Mouse (Mus musculus) limb, embryonic 12.5 days (tissue): ENCODE results near the gene Gm49387. TPM values are rescaled to one million over a fixed set of nuclear protein-coding genes. Genes with fewer than 3 reads are reported as not detected.
"Not testable (repeated sequence)": the region's sequence is repeated elsewhere in the genome, so short reads cannot be mapped to it uniquely, and the experiment has no call there.

Experiments used
- ATAC-seq: fragments of 200-750 bp; cut with Nextera tagmentation; 2 replicates; pipeline ENCODE4 v1.8.0; 2017; ENCODE audit warnings: low read depth, moderate TSS enrichment; ENCODE audit not compliant: insufficient number of reproducible peaks, insufficient read depth, low FRiP score, low TSS enrichment
- H3K27ac ChIP-seq: fragments of 300-500 bp; sonication (generic); 2 replicates; pipeline ENCODE4 v1.5.1; 2016; ENCODE audit warnings: mild to moderate bottlenecking, moderate library complexity
- H3K27me3 ChIP-seq: fragments of 300-500 bp; sonication (generic); 2 replicates; pipeline ENCODE4 v1.6.1; 2016; ENCODE audit warnings: mild to moderate bottlenecking, moderate library complexity
- H3K36me3 ChIP-seq: fragments of 300-500 bp; sonication (generic); 2 replicates; pipeline ENCODE4 v1.6.1; 2016; ENCODE audit warnings: mild to moderate bottlenecking, moderate library complexity
- H3K4me1 ChIP-seq: fragments of 300-500 bp; sonication (generic); replicated peaks from 2 replicates; pipeline ENCODE4 v1.6.1; 2016
- H3K4me2 ChIP-seq: fragments of 300-500 bp; sonication (generic); 2 replicates; pipeline ENCODE4 v1.6.1; 2016; ENCODE audit warnings: mild to moderate bottlenecking, moderate library complexity
- H3K4me3 ChIP-seq: fragments of 300-500 bp; sonication (generic); replicated peaks from 2 replicates; pipeline ENCODE4 v1.5.1; 2016; ENCODE audit warnings: mild to moderate bottlenecking
- H3K9ac ChIP-seq: fragments of 300-500 bp; sonication (generic); replicated peaks from 2 replicates; pipeline ENCODE4 v1.6.1; 2016; ENCODE audit warnings: mild to moderate bottlenecking, moderate library complexity
- H3K9me3 ChIP-seq: fragments of 300-500 bp; sonication (generic); 2 replicates; pipeline ENCODE4 v1.6.1; 2016; ENCODE audit warnings: mild to moderate bottlenecking, moderate library complexity
- WGBS: fragments of 180-500 bp; shearing (Covaris S2); methylation state at CpG from one replicate; pipeline ENCODE4 v1.1.7; 2016; 5-methylcytosine and 5-hydroxymethylcytosine counted together
- polyA plus RNA-seq: library from polyadenylated mRNA; unstranded; fragments of >200 nt; fragmentation: Nextera tagmentation; extraction: Ambion mirVana; gene quantifications from 2 replicates; pipeline ENCODE4 v1.2.1, GENCODE M21; 2016

Gene Gm49387
- polyA plus RNA-seq, 1 experiment from 2014 or later, result not detected

GRCm38 (mm10) chr14:31622748-31623147 is 17.9 kb downstream of the Gm49387 start:
- H3K36me3 ChIP-seq, result no peaks in the 10 kb centered on the region
- 83% methylated on average over 12 of the region's 12 CpGs for WGBS
- no peak for ATAC-seq
- H3K27me3 ChIP-seq, result no peaks in the 10 kb centered on the region
- H3K9ac ChIP-seq, result no peak overlapping the region
- no peaks in the 10 kb centered on the region for H3K9me3 ChIP-seq
- H3K4me1 ChIP-seq, result no peaks in the 10 kb centered on the region
- H3K4me3 ChIP-seq, result no peak overlapping the region
- H3K27ac ChIP-seq, result no peak overlapping the region
- no peak overlapping the region for H3K4me2 ChIP-seq

- H3K4me2 ChIP-seq, result no peak overlapping the region
- H3K36me3 ChIP-seq, result no peaks in the 10 kb centered on the region
- no peak overlapping the region for H3K4me3 ChIP-seq
- WGBS, result 86% methylated on average over 9 of the region's 9 CpGs
- H3K9me3 ChIP-seq, result no peaks in the 10 kb centered on the region
- H3K4me1 ChIP-seq, result no peaks in the 10 kb centered on the region
- no peak overlapping the region for H3K27ac ChIP-seq
- no peaks in the 10 kb centered on the region for H3K27me3 ChIP-seq
- no peak overlapping the region for H3K9ac ChIP-seq
- ATAC-seq, result no peak
These were observed 20.0 kb downstream of the Gm49387 start for GRCm38 (mm10) chr14:31620591-31621223.

- Histone ChIP-seq H3K4me3 (no peak overlapping the region), H3K9me3 (no peaks in the 10 kb centered on the region), H3K36me3 (no peaks in the 10 kb centered on the region), H3K4me2 (no peak overlapping the region), H3K27me3 (no peaks in the 10 kb centered on the region), H3K27ac (no peak overlapping the region), H3K4me1 (no peaks in the 10 kb centered on the region), H3K9ac (no peak overlapping the region)
- ATAC-seq, result no peak
- 75% methylated on average over 3 of the region's 3 CpGs for WGBS
These were observed 22.7 kb downstream of the Gm49387 start for GRCm38 (mm10) chr14:31617997-31618396.

GRCm38 (mm10) chr14:31617204-31617603 is 23.5 kb downstream of the Gm49387 start:
- Histone ChIP-seq H3K36me3 (no peaks in the 10 kb centered on the region), H3K4me1 (no peaks in the 10 kb centered on the region), H3K4me3 (no peak overlapping the region), H3K9ac (no peak overlapping the region), H3K27me3 (no peaks in the 10 kb centered on the region), H3K9me3 (no peaks in the 10 kb centered on the region), H3K27ac (no peak overlapping the region), H3K4me2 (no peak overlapping the region)
- no peak for ATAC-seq
- 88% methylated on average over 9 of the region's 9 CpGs for WGBS

GRCm38 (mm10) chr14:31613671-31614070 is 27.0 kb downstream of the Gm49387 start:
- Histone ChIP-seq H3K36me3 (no peaks in the 10 kb centered on the region), H3K9ac (no peak overlapping the region), H3K4me3 (no peak overlapping the region), H3K27me3 (no peaks in the 10 kb centered on the region), H3K9me3 (no peaks in the 10 kb centered on the region), H3K4me2 (no peak overlapping the region), H3K4me1 (no peaks in the 10 kb centered on the region), H3K27ac (no peak overlapping the region)
- no peak for ATAC-seq
- WGBS, result 77% methylated on average over 5 of the region's 5 CpGs

GRCm38 (mm10) chr14:31611986-31612385 is 28.7 kb downstream of the Gm49387 start:
- no peaks in the 10 kb centered on the region for H3K9me3 ChIP-seq
- no peaks in the 10 kb centered on the region for H3K4me1 ChIP-seq
- H3K36me3 ChIP-seq, result no peaks in the 10 kb centered on the region
- H3K4me3 ChIP-seq, result no peak overlapping the region
- ATAC-seq, result no peak
- WGBS, result 63% methylated on average over 4 of the region's 4 CpGs
- no peak overlapping the region for H3K9ac ChIP-seq
- no peaks in the 10 kb centered on the region for H3K27me3 ChIP-seq
- H3K4me2 ChIP-seq, result no peak overlapping the region
- H3K27ac ChIP-seq, result no peak overlapping the region

GRCm38 (mm10) chr14:31605514-31605913 is 35.2 kb downstream of the Gm49387 start:
- Histone ChIP-seq H3K4me3 (no peak overlapping the region), H3K9me3 (no peaks in the 10 kb centered on the region), H3K36me3 (no peaks in the 10 kb centered on the region), H3K27ac (no peak overlapping the region), H3K4me2 (no peak overlapping the region), H3K27me3 (no peaks in the 10 kb centered on the region), H3K4me1 (no peaks in the 10 kb centered on the region), H3K9ac (no peak overlapping the region)
- 59% methylated on average over 6 of the region's 6 CpGs for WGBS
- ATAC-seq, result no peak

- no peaks in the 10 kb centered on the region for H3K36me3 ChIP-seq
- H3K4me2 ChIP-seq, result no peak overlapping the region
- H3K4me3 ChIP-seq, result no peak overlapping the region
- H3K27ac ChIP-seq, result no peak overlapping the region
- no peaks in the 10 kb centered on the region for H3K4me1 ChIP-seq
- H3K9ac ChIP-seq, result no peak overlapping the region
- H3K9me3 ChIP-seq, result no peaks in the 10 kb centered on the region
- no peak for ATAC-seq
- H3K27me3 ChIP-seq, result no peaks in the 10 kb centered on the region
- WGBS, result 76% methylated on average over 5 of the region's 5 CpGs
These were observed 35.8 kb downstream of the Gm49387 start for GRCm38 (mm10) chr14:31604916-31605315.

- not testable (repeated sequence) for H3K27ac ChIP-seq, ATAC-seq, H3K27me3 ChIP-seq, H3K4me2 ChIP-seq, H3K4me3 ChIP-seq, H3K4me1 ChIP-seq, H3K36me3 ChIP-seq, H3K9ac ChIP-seq, H3K9me3 ChIP-seq
- WGBS, result 78% methylated on average over 6 of the region's 6 CpGs
These were observed 38.1 kb downstream of the Gm49387 start for GRCm38 (mm10) chr14:31602616-31602979.

GRCm38 (mm10) chr14:31601908-31602615 is 38.6 kb downstream of the Gm49387 start:
- no peak overlapping the region for H3K27ac ChIP-seq
- no peaks in the 10 kb centered on the region for H3K9me3 ChIP-seq
- 94% methylated on average over 14 of the region's 14 CpGs for WGBS
- no peaks in the 10 kb centered on the region for H3K4me1 ChIP-seq
- no peak overlapping the region for H3K4me3 ChIP-seq
- no peak for ATAC-seq
- H3K4me2 ChIP-seq, result no peak overlapping the region
- no peak overlapping the region for H3K9ac ChIP-seq
- no peaks in the 10 kb centered on the region for H3K36me3 ChIP-seq
- H3K27me3 ChIP-seq, result no peaks in the 10 kb centered on the region

GRCm38 (mm10) chr14:31597446-31597845 is 43.2 kb downstream of the Gm49387 start:
- Histone ChIP-seq H3K36me3 (no peaks in the 10 kb centered on the region), H3K4me1 (no peaks in the 10 kb centered on the region), H3K4me3 (no peak overlapping the region), H3K27me3 (no peaks in the 10 kb centered on the region; the same call in 1 of the 2 replicates), H3K4me2 (no peak overlapping the region), H3K9me3 (no peaks in the 10 kb centered on the region), H3K9ac (no peak overlapping the region), H3K27ac (no peak overlapping the region)
- no peak for ATAC-seq
- WGBS, result 94% methylated on average over 4 of the region's 4 CpGs

GRCm38 (mm10) chr14:31596408-31596807 is 44.3 kb downstream of the Gm49387 start:
- H3K4me3 ChIP-seq, result no peak overlapping the region
- H3K4me2 ChIP-seq, result no peak overlapping the region
- ATAC-seq, result no peak
- no peak overlapping the region for H3K27ac ChIP-seq
- H3K9ac ChIP-seq, result no peak overlapping the region
- H3K36me3 ChIP-seq, result no peaks in the 10 kb centered on the region
- H3K4me1 ChIP-seq, result no peaks in the 10 kb centered on the region
- no peaks in the 10 kb centered on the region for H3K9me3 ChIP-seq
- no peaks in the 10 kb centered on the region; the same call in 1 of the 2 replicates for H3K27me3 ChIP-seq
- WGBS, result 77% methylated on average over 7 of the region's 7 CpGs
